Mouse (Mus musculus) neural tube, embryonic 13.5 days (tissue): ENCODE measurements at regions not wholly inside any gene's neighbourhood (a gene's known extent, or its start where the extent isn't known, plus 50 kb on each side); places are given as distances from the start of the nearest gene placed in this dataset.

Source experiments
- ATAC-seq: fragments of 200-750 bp; cut with Nextera tagmentation; 2 replicates; pipeline ENCODE4 v1.8.0; 2017; ENCODE audit warnings: low read depth, mild to moderate bottlenecking, moderate TSS enrichment, moderate library complexity
- H3K27ac ChIP-seq: fragments of 300-500 bp; sonication (generic); replicated peaks from 2 replicates; pipeline ENCODE4 v1.5.1; 2015; ENCODE audit warnings: moderate library complexity, mild to moderate bottlenecking, inconsistent platforms
- H3K27me3 ChIP-seq: fragments of 300-500 bp; sonication (generic); 2 replicates; pipeline ENCODE4 v1.6.1; 2015; ENCODE audit warnings: mild to moderate bottlenecking, inconsistent platforms
- H3K36me3 ChIP-seq: fragments of 300-500 bp; sonication (generic); 2 replicates; pipeline ENCODE4 v1.6.1; 2015; ENCODE audit warnings: mild to moderate bottlenecking, inconsistent platforms
- H3K4me1 ChIP-seq: fragments of 300-500 bp; sonication (generic); replicated peaks from 2 replicates; pipeline ENCODE4 v1.6.1; 2015; ENCODE audit warnings: inconsistent platforms
- H3K4me2 ChIP-seq: fragments of 300-500 bp; sonication (generic); 2 replicates; pipeline ENCODE4 v1.6.1; 2015; ENCODE audit warnings: inconsistent platforms, mild to moderate bottlenecking, moderate library complexity
- H3K4me3 ChIP-seq: fragments of 300-500 bp; sonication (generic); 2 replicates; pipeline ENCODE4 v1.5.1; 2015; ENCODE audit warnings: mild to moderate bottlenecking, inconsistent platforms
- H3K9ac ChIP-seq: fragments of 300-500 bp; sonication (generic); 2 replicates; pipeline ENCODE4 v1.6.1; 2015; ENCODE audit warnings: moderate library complexity, mild to moderate bottlenecking, inconsistent platforms
- H3K9me3 ChIP-seq: fragments of 300-500 bp; sonication (generic); 2 replicates; pipeline ENCODE4 v1.6.1; 2016; ENCODE audit warnings: inconsistent platforms
- WGBS: fragments of 180-500 bp; shearing (Covaris S2); methylation state at CpG from one replicate; pipeline ENCODE4 v1.1.7; 2015; 5-methylcytosine and 5-hydroxymethylcytosine counted together

DNA sequence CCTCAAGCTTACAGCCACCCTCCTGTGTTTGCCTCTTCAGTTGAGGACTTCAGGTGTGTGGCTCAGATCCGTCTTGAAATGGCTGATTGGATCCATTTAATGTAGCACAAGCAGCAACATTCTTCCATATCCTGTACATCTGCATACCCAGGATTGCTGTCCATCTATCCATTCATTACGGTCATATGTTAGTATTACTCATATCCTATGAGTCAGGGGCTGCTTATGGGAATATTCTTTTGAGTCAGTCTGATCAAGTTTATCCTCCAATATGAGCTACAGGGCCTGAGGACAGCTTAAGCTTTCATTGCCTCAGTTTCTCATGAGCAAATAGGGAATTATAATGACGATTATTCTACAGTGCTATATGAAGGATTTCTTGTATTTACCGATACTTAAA, 293.7 kb downstream of the Plpp3 start:
- Histone ChIP-seq H3K27me3 (no peaks in the 10 kb centered on the region), H3K9ac (no peak overlapping the region), H3K4me3 (no peak overlapping the region), H3K36me3 (no peaks in the 10 kb centered on the region), H3K4me2 (no peak overlapping the region), H3K27ac (no peak overlapping the region), H3K9me3 (no peaks in the 10 kb centered on the region), H3K4me1 (0 out of 2 replicates have a peak, but pooled peaks cover 8% of the 10 kb centered on the region)
- ATAC-seq, result no peak
- whole genome bisulfite sequencing, result 93% methylated on average over 4 of the region's 4 CpGs

DNA sequence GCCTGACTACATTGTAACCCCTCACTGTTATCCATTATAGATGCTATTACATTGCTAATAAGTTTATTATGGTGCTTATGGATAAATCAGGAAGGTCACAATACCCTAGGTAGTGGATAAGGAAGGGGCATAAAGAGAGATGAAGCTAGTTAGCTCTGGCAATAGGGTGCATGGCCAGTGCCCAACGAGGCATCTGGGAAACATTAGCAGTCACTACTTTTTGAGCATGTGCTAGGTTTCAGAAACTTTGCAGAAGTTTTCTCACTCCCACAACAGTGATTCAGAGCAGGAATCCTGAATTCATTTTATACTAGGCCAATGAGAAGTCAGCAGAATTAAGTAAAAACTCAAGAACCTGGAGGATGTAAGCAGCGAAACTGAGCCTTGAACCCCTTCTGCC, 294.7 kb downstream of the Plpp3 start:
- Histone ChIP-seq H3K4me3 (no peak overlapping the region), H3K9me3 (no peaks in the 10 kb centered on the region), H3K4me2 (no peak overlapping the region), H3K9ac (no peak overlapping the region), H3K27ac (no peak overlapping the region), H3K36me3 (no peaks in the 10 kb centered on the region), H3K27me3 (no peaks in the 10 kb centered on the region), H3K4me1 (peaks cover 8% of the 10 kb centered on the region; the same call in 1 of the 2 replicates)
- no peak for ATAC-seq
- 93% methylated on average over 2 of the region's 2 CpGs for WGBS

DNA sequence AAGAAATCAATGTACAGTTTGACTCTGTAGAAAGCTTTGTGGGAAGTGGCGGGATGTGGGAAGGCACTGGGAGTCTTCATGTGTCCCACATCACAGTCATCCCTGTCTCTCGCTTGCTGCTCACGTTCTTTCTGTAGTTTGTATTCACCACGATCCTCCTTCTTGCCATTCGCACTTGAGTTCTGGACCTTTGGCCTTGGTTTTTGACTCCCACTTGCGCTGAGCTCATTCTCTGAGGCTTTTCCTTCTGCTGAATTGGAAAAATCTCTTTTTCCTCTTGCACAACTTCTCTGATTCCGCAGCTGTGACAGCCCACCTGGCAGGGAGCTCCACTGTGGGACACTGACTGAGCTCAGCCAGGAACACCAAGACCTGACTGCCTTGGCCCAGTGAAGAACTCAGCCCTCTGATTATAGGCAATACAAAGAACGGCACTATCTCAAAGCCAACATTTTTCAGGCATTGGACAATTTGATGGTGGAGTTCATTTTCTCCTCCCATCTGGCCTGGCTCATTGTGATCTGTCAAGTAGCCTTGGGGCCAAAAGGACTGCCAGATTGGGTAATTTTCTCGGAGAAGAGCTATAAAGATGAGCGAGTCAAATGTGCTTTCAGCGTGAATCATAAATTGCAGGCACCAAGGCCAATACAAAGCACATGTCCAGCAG, 299.9 kb downstream of the Plpp3 start:
- 64% methylated on average over 11 of the region's 11 CpGs for WGBS
- no peak for ATAC-seq
- Histone ChIP-seq H3K9ac (no peak overlapping the region), H3K27ac (no peak overlapping the region), H3K4me3 (no peak overlapping the region), H3K4me1 (peaks cover 20% of the 10 kb centered on the region), H3K27me3 (no peaks in the 10 kb centered on the region), H3K9me3 (no peaks in the 10 kb centered on the region), H3K4me2 (no peak overlapping the region), H3K36me3 (no peaks in the 10 kb centered on the region)

DNA sequence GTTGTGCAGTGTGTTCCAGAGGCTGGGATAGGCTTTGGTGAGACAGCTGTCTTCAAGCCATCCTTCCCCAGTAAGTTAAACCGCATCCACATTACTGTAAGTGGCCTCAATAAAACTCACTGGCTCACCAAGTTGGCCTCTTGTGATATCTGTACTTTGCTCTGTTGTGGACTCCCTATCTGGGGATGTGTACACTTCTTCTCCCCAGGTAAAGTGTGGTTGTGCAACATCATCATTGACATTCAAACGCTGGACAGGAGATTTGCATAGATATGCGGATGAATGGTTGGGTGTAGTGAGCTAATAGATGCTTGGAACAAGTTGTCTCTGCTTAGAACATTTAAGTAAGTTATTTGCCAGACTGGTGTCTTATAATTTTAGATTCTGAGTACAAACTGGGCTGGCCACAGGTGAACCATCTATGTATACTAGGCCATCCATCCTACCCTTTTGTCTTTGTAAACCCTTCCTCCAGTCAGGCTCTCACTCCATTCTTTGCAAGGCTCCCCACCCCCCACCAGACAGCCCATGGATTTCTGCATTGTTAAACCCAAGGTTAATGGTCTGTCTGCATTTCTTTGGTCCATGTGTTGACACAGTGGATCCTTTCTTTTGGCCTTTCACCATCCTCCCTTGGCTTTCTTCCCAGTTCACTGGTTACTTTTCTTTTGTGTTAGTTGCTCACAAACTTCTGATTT, 303.0 kb downstream of the Plpp3 start:
- H3K36me3 ChIP-seq, result no peaks in the 10 kb centered on the region
- H3K9me3 ChIP-seq, result no peaks in the 10 kb centered on the region
- H3K27me3 ChIP-seq, result no peaks in the 10 kb centered on the region
- 87% methylated on average over 3 of the region's 3 CpGs for WGBS
- H3K4me2 ChIP-seq, result no peak overlapping the region
- peaks cover 20% of the 10 kb centered on the region for H3K4me1 ChIP-seq
- ATAC-seq, result no peak
- no peak overlapping the region for H3K9ac ChIP-seq
- no peak overlapping the region for H3K4me3 ChIP-seq
- no peak overlapping the region for H3K27ac ChIP-seq

DNA sequence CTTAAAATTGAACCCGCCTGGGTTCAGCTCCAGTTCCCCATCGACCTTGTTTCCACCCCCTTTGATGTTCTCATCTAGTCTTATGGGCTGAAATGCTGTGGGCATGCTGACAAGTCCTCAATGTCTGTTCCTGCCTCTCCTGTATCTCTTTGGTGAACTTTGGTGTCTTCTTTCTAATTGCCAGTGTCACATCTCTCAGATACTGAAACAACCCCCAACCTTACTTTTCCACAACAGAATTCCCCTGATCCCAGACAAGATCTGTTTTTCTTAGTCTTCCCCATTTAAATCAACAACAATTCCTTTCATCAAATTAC, 303.5 kb downstream of the Plpp3 start:
- Histone ChIP-seq H3K9ac (no peak overlapping the region), H3K4me2 (no peak overlapping the region), H3K27me3 (no peaks in the 10 kb centered on the region), H3K27ac (no peak overlapping the region), H3K9me3 (no peaks in the 10 kb centered on the region), H3K4me3 (no peak overlapping the region), H3K4me1 (peaks cover 20% of the 10 kb centered on the region), H3K36me3 (no peaks in the 10 kb centered on the region)
- WGBS, result 26% methylated on average over 2 of the region's 2 CpGs
- no peak for ATAC-seq

DNA sequence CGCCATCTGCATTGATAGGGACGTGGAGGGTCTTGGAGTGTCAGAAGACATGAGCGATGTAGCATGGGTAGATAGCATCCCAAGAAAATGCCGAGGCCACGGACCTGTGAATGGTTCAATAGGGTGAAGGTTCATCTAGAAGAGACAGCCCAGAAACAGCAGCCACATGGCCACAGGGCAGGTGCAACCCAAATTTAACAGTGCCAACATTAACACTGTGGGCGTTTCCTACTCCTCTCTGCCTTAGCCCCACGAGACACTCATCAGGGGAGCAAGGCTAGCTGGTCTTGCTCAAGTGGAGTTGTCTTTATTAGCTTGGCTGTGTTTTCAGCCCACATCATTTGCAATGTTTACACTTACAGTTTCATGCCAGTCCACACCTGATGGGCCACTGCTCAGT, 310.7 kb downstream of the Plpp3 start:
- no peak overlapping the region for H3K4me3 ChIP-seq
- no peaks in the 10 kb centered on the region for H3K4me1 ChIP-seq
- no peak for ATAC-seq
- 94% methylated on average over 7 of the region's 7 CpGs for WGBS
- H3K27ac ChIP-seq, result no peak overlapping the region
- H3K9ac ChIP-seq, result no peak overlapping the region
- no peaks in the 10 kb centered on the region for H3K27me3 ChIP-seq
- H3K9me3 ChIP-seq, result no peaks in the 10 kb centered on the region
- no peak overlapping the region for H3K4me2 ChIP-seq
- H3K36me3 ChIP-seq, result no peaks in the 10 kb centered on the region

DNA sequence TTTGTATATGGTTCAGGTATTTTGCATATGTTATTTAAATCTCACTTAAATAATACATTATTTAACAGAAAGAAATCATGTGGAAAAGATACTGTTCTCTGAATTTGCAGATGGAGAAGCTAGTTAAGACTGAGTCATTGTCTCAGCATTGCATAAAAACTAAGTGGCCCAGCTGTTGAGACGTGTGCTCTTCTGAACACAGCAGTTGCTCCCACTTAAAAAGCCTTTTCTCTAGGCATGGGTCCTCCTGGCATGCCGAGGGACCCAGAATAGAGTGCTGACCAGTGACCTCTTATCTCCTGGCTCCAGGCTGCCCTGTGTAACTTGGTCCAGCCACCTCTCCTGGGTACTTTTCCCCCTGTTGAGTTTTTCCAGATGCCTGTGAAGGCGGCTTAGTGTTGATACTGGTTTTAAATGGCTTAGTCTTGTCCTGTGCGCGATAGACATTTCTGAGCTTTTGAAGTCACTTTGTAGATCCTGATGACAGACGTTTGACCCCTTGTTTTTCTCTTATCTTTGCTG, 312.2 kb downstream of the Plpp3 start:
- no peak overlapping the region for H3K27ac ChIP-seq

DNA sequence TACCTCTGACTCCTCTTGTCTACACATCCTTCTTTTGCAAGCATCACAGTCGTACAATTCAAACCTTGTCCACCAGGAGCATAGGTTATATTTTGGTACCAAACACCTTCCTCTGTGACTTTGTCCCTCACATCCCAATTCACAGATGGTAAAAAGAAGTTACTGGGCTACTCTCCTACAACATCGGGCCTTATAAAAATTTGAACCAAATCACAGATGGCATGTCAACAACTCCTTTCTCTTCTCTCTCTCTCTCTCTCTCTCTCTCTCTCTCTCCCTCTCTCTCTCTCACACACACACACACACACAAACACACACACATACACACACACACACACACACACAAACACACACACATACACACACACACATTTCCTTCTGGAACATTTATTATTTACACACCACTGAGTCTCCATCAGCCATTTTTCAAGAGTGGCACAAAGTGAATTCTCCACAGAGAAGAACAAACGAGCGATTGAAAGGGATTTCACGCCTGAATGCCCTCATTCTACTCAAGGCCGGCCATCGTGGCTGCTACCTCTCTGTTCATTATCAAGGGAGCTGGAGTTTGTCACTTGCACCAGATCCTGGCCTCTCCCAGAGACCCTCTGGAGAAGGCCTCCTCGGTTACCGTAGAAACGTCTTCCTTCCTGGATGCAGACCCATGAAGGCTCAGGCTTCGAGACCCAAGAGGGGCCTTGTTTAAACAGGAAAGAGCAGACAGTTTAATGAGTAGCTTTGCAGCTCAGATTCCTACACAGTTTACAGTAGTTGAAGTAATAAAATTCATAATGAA, 314.7 kb upstream of the Gm12728 start:
- no peaks in the 10 kb centered on the region for H3K27me3 ChIP-seq
- peaks cover 18% of the 10 kb centered on the region for H3K4me1 ChIP-seq
- 0 out of 2 replicates have a peak overlapping the region, but pooled peaks have one; percentile 49 for H3K27ac ChIP-seq
- no peak overlapping the region for H3K4me2 ChIP-seq
- 10% methylated on average over 11 of the region's 11 CpGs for WGBS
- H3K9ac ChIP-seq, result no peak overlapping the region
- H3K9me3 ChIP-seq, result no peaks in the 10 kb centered on the region
- peak; percentile 94 for ATAC-seq
- H3K36me3 ChIP-seq, result no peaks in the 10 kb centered on the region
- H3K4me3 ChIP-seq, result no peak overlapping the region

More for the DNA sequence above, 312.2 kb downstream of the Plpp3 start:
- no peak overlapping the region for H3K4me2 ChIP-seq
- H3K4me3 ChIP-seq, result no peak overlapping the region
- no peak for ATAC-seq
- H3K4me1 ChIP-seq, result no peaks in the 10 kb centered on the region
- H3K27me3 ChIP-seq, result no peaks in the 10 kb centered on the region
- 75% methylated on average over 6 of the region's 6 CpGs for WGBS
- no peak overlapping the region for H3K9ac ChIP-seq
- no peaks in the 10 kb centered on the region for H3K36me3 ChIP-seq
- no peaks in the 10 kb centered on the region for H3K9me3 ChIP-seq

DNA sequence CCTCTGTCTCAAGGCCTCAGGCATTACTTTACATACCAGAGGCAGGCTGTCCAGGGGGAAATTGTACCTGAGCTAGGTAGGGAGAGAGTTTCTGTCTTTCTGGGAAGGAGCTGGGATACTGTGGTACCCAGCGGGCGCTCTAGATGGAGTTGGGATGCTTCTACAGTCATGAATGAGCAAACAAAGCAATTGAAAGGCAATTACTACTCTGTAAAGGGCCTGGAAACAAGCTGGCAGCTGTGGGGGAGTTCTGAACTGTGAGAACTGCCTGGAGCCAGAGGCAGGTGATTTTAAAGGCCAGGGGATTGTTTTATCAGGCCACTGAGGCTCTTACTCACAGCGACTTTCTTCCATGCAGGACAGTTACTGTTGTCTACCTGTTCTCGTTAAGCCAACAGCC, 313.3 kb upstream of the Gm12728 start:
- peak; percentile 36; the same call in 1 of the 2 replicates for ATAC-seq
- Histone ChIP-seq H3K27me3 (no peaks in the 10 kb centered on the region), H3K4me2 (no peak overlapping the region), H3K9ac (no peak overlapping the region), H3K9me3 (no peaks in the 10 kb centered on the region), H3K4me3 (no peak overlapping the region), H3K27ac (peak overlapping the region; percentile 54), H3K4me1 (peaks cover 18% of the 10 kb centered on the region), H3K36me3 (no peaks in the 10 kb centered on the region)
- 32% methylated on average over 4 of the region's 4 CpGs for WGBS

DNA sequence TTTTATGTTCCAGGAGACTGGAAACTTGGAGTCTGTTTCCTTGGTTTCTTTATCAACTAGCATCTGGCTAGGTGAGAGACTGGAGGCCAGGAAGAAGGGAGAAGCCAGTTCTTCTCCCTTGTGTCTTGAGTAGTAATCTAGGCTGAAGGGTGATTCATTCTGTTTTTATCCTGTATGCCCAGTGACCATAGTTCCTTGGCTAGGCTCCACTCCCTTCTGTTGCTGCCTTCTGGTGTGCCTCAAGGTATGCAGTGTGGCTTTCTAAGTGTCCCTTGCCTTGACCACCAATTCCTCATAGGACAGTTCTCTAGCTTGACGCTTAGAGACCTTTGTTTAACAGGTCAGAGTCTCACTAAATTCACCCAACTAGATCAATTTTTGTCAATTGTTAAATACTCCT, 303.3 kb upstream of the Gm12728 start:
- H3K36me3 ChIP-seq, result no peaks in the 10 kb centered on the region
- 0 out of 2 replicates have a peak, but pooled peaks cover 4% of the 10 kb centered on the region for H3K4me1 ChIP-seq
- 93% methylated on average over 1 of the region's 1 CpGs for WGBS
- no peaks in the 10 kb centered on the region for H3K9me3 ChIP-seq
- no peak overlapping the region for H3K4me3 ChIP-seq
- no peak overlapping the region for H3K4me2 ChIP-seq
- no peak overlapping the region for H3K27ac ChIP-seq
- no peaks in the 10 kb centered on the region for H3K27me3 ChIP-seq
- no peak for ATAC-seq
- H3K9ac ChIP-seq, result no peak overlapping the region

DNA sequence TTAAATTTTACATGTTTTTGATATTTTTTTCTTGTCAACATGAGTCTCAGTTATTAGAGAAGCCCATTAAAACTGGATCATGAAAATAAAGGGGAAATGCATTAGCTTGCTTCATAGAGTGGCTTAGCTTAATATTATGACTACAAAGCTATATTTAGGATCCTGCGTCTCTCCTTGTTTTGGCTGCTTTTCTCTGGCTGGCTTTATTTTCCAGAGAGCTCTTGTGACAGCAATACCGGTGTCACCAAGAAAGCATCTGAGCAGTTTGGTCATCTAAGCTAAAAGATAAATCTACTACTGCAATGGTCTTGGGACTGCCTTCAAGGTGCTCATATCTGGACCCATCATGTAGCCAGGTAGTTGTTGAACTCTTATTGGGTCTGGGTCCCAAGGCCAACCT, 293.5 kb upstream of the Gm12728 start:
- Histone ChIP-seq H3K4me3 (no peak overlapping the region), H3K4me1 (no peaks in the 10 kb centered on the region), H3K36me3 (no peaks in the 10 kb centered on the region), H3K4me2 (no peak overlapping the region), H3K27me3 (no peaks in the 10 kb centered on the region), H3K9ac (no peak overlapping the region), H3K27ac (no peak overlapping the region), H3K9me3 (0 out of 2 replicates have a peak, but pooled peaks cover 2% of the 10 kb centered on the region)
- WGBS, result 94% methylated on average over 2 of the region's 2 CpGs
- ATAC-seq, result no peak

DNA sequence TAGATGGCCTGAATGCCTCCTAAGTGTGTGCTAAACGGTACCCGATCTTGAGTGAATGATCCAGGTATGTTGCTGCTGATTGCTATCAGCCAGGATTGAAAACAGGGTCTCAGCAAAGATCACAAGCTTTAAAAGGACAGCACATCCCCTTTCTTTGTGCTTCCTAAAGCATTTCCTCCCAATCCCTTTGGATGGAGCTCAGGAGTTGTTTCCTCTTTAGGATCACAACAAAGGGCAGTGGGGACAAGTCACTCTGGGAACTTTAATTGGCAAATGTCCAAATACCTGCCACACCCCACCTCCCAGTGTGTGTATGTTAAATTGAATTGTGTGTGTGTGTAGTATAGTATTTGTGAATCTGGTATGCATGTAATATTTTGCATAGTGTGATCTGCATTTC, 283.5 kb upstream of the Gm12728 start:
- Histone ChIP-seq H3K36me3 (no peaks in the 10 kb centered on the region), H3K27me3 (no peaks in the 10 kb centered on the region), H3K4me3 (no peak overlapping the region), H3K4me1 (no peaks in the 10 kb centered on the region), H3K9ac (no peak overlapping the region), H3K4me2 (no peak overlapping the region), H3K27ac (no peak overlapping the region), H3K9me3 (no peaks in the 10 kb centered on the region)
- WGBS, result 82% methylated on average over 2 of the region's 2 CpGs
- ATAC-seq, result no peak
